Mouse (Mus musculus) kidney, adult 2 months (tissue): Measurements from ENCODE around the gene Ffar1. TPM values are rescaled to one million over a fixed set of nuclear protein-coding genes. Genes with fewer than 3 reads are reported as not detected.

ENCODE experiments used
- DNase-seq: peaks from one replicate; pipeline ENCODE4 v3.0.0; 2021
- H3K27ac ChIP-seq: fragments of 200-500 bp; 2 replicates; pipeline ENCODE4 v1.5.1; 2012; ENCODE audit warnings: low read depth, low read length, control low read depth, inconsistent platforms; ENCODE audit not compliant: insufficient read depth
- H3K27me3 ChIP-seq: fragments of 200-500 bp; replicated peaks from 2 replicates; pipeline ENCODE4 v1.6.1; 2012; ENCODE audit warnings: mild to moderate bottlenecking, moderate library complexity, low read length, inconsistent platforms; ENCODE audit not compliant: control insufficient read depth, insufficient read depth
- H3K36me3 ChIP-seq: fragments of 200-500 bp; 2 replicates; pipeline ENCODE4 v1.6.1; 2012; ENCODE audit warnings: mild to moderate bottlenecking, moderate library complexity, low read length, inconsistent platforms; ENCODE audit not compliant: control insufficient read depth, insufficient read depth
- H3K4me1 ChIP-seq: fragments of 200-500 bp; 2 replicates; pipeline ENCODE4 v1.6.1; 2011; ENCODE audit warnings: low read length; ENCODE audit not compliant: control insufficient read depth, insufficient read depth
- H3K4me3 ChIP-seq: fragments of 200-500 bp; 2 replicates; pipeline ENCODE4 v1.5.1; 2011; ENCODE audit warnings: mild to moderate bottlenecking, low read depth, low read length, control low read depth; ENCODE audit not compliant: insufficient read depth
- CTCF ChIP-seq: fragments of 200-500 bp; conservative IDR thresholded peaks from 2 replicates; pipeline ENCODE4 v1.5.1; 2011; ENCODE audit warnings: low read depth, mild to moderate bottlenecking, control low read depth, low read length, moderate library complexity, mixed read lengths; ENCODE audit not compliant: insufficient read depth, insufficient read length
- POLR2A ChIP-seq: fragments of 200-500 bp; IDR thresholded peaks from one replicate; pipeline ENCODE4 v1.6.1; 2011; ENCODE audit warnings: low read depth, low read length, control low read depth
- WGBS: fragments of 180-500 bp; shearing (Covaris S2); methylation state at CpG from one replicate; pipeline ENCODE4 v1.1.7; 2018; 5-methylcytosine and 5-hydroxymethylcytosine counted together
- polyA plus RNA-seq: library from polyadenylated mRNA; depleted of rRNA; stranded (reverse); fragments of >200 nt; gene quantifications from 2 replicates; pipeline ENCODE4 v1.2.3, GENCODE M21; 2012

Gene Ffar1
- polyA plus RNA-seq, 1 experiment, result 0.48 TPM

GRCm38 (mm10) chr7:30891746-30892145 lies 30.4 kb upstream of the Ffar1 start:
- Histone ChIP-seq H3K27ac (no peak overlapping the region), H3K4me3 (no peak overlapping the region), H3K27me3 (no peaks in the 10 kb centered on the region), H3K4me1 (0 out of 2 replicates have a peak, but pooled peaks cover 3% of the 10 kb centered on the region), H3K36me3 (no peaks in the 10 kb centered on the region)
- DNase-seq, result no peak
- 68% methylated on average over 9 of the region's 9 CpGs for WGBS
- no peak for TF ChIP-seq CTCF
- no peak for TF ChIP-seq POLR2A

GRCm38 (mm10) chr7:30890681-30891080 lies 29.3 kb upstream of the Ffar1 start:
- TF ChIP-seq CTCF (no peak), POLR2A (no peak)
- Histone ChIP-seq H3K4me1 (0 out of 2 replicates have a peak, but pooled peaks cover 3% of the 10 kb centered on the region), H3K27me3 (no peaks in the 10 kb centered on the region), H3K36me3 (no peaks in the 10 kb centered on the region), H3K27ac (no peak overlapping the region), H3K4me3 (no peak overlapping the region)
- WGBS, result 22% methylated on average over 2 of the region's 2 CpGs
- no peak for DNase-seq

GRCm38 (mm10) chr7:30888786-30889185 lies 27.4 kb upstream of the Ffar1 start:
- DNase-seq, result no peak
- no peaks in the 10 kb centered on the region for H3K36me3 ChIP-seq
- no peak overlapping the region for H3K27ac ChIP-seq
- no peak overlapping the region for H3K4me3 ChIP-seq
- 0 out of 2 replicates have a peak, but pooled peaks cover 3% of the 10 kb centered on the region for H3K4me1 ChIP-seq
- no peak for TF ChIP-seq POLR2A
- TF ChIP-seq CTCF, result no peak
- no peaks in the 10 kb centered on the region for H3K27me3 ChIP-seq
- 74% methylated on average over 7 of the region's 7 CpGs for WGBS

GRCm38 (mm10) chr7:30887568-30888188 lies 26.3 kb upstream of the Ffar1 start:
- H3K36me3 ChIP-seq, result no peaks in the 10 kb centered on the region
- 84% methylated on average over 14 of the region's 14 CpGs for WGBS
- H3K27ac ChIP-seq, result no peak overlapping the region
- no peak for DNase-seq
- no peak for TF ChIP-seq CTCF
- no peak for TF ChIP-seq POLR2A
- H3K4me1 ChIP-seq, result no peaks in the 10 kb centered on the region
- H3K27me3 ChIP-seq, result no peaks in the 10 kb centered on the region
- no peak overlapping the region for H3K4me3 ChIP-seq

GRCm38 (mm10) chr7:30886852-30887251 lies 25.5 kb upstream of the Ffar1 start:
- H3K27me3 ChIP-seq, result no peaks in the 10 kb centered on the region
- H3K36me3 ChIP-seq, result no peaks in the 10 kb centered on the region
- H3K4me3 ChIP-seq, result no peak overlapping the region
- no peaks in the 10 kb centered on the region for H3K4me1 ChIP-seq
- DNase-seq, result no peak
- TF ChIP-seq CTCF (no peak), POLR2A (no peak)
- H3K27ac ChIP-seq, result no peak overlapping the region
- WGBS, result 82% methylated on average over 4 of the region's 4 CpGs

- Histone ChIP-seq H3K27ac (no peak overlapping the region), H3K4me1 (no peaks in the 10 kb centered on the region), H3K4me3 (no peak overlapping the region), H3K36me3 (no peaks in the 10 kb centered on the region), H3K27me3 (no peaks in the 10 kb centered on the region)
- DNase-seq, result no peak
- TF ChIP-seq POLR2A (no peak), CTCF (no peak)
Measured at GRCm38 (mm10) chr7:30884047-30884446, 22.7 kb upstream of the Ffar1 start.

- Histone ChIP-seq H3K27me3 (no peaks in the 10 kb centered on the region), H3K4me3 (no peak overlapping the region), H3K27ac (no peak overlapping the region), H3K36me3 (no peaks in the 10 kb centered on the region), H3K4me1 (no peaks in the 10 kb centered on the region)
- 64% methylated on average over 3 of the region's 3 CpGs for WGBS
- TF ChIP-seq POLR2A (no peak), CTCF (no peak)
- DNase-seq, result no peak
Measured at GRCm38 (mm10) chr7:30881367-30881766, 20.0 kb upstream of the Ffar1 start.

GRCm38 (mm10) chr7:30880176-30880575 lies 18.8 kb upstream of the Ffar1 start, which contains the start of gene Cd22:
Gene Cd22, minus strand, starts transcription at chr7:30880342.
- TF ChIP-seq CTCF, result no peak
- Histone ChIP-seq H3K36me3 (no peaks in the 10 kb centered on the region), H3K27me3 (no peaks in the 10 kb centered on the region), H3K27ac (no peak within 1 kb of the TSS), H3K4me3 (no peak within 1 kb of the TSS), H3K4me1 (no peaks in the 10 kb centered on the region)
- WGBS, result 57% methylated on average over 7 of the region's 7 CpGs
- DNase-seq, result no peak
